Mouse (Mus musculus) liver, adult 2 months (tissue): ENCODE measurements at regions not wholly inside any gene's neighbourhood (a gene's known extent, or its start where the extent isn't known, plus 50 kb on each side); places are given as distances from the start of the nearest gene placed in this dataset.
"Not testable (repeated sequence)": the region's sequence is repeated elsewhere in the genome, so short reads cannot be mapped to it uniquely, and the experiment has no call there.

Experiments used
- DNase-seq: peaks from one replicate; pipeline ENCODE4 v3.0.0-alpha.2; 2011; ENCODE audit warnings: low read depth, low spot score; ENCODE audit errors: extremely low read depth
- H3K27ac ChIP-seq: fragments of 200-500 bp; replicated peaks from 2 replicates; pipeline ENCODE4 v1.5.1; 2012; ENCODE audit warnings: low read depth, mild to moderate bottlenecking, control low read depth, inconsistent platforms, low read length; ENCODE audit not compliant: insufficient read depth
- H3K27me3 ChIP-seq: fragments of 200-500 bp; 2 replicates; pipeline ENCODE4 v1.6.1; 2012; ENCODE audit warnings: mild to moderate bottlenecking, moderate library complexity, low read length, inconsistent platforms; ENCODE audit not compliant: control insufficient read depth, insufficient read depth
- H3K36me3 ChIP-seq: fragments of 200-500 bp; 2 replicates; pipeline ENCODE4 v1.6.1; 2012; ENCODE audit warnings: low read length, inconsistent platforms; ENCODE audit not compliant: control insufficient read depth, insufficient read depth
- H3K4me1 ChIP-seq: fragments of 200-500 bp; 2 replicates; pipeline ENCODE4 v1.6.1; 2011; ENCODE audit warnings: low read length; ENCODE audit not compliant: control insufficient read depth, insufficient read depth
- H3K4me3 ChIP-seq: fragments of 200-500 bp; 2 replicates; pipeline ENCODE4 v1.5.1; 2011; ENCODE audit warnings: low read depth, mild to moderate bottlenecking, control low read depth, low read length, moderate library complexity; ENCODE audit not compliant: insufficient read depth
- H3K79me2 ChIP-seq: fragments of 200-500 bp; 2 replicates; pipeline ENCODE4 v1.6.1; 2012; ENCODE audit warnings: inconsistent platforms, mild to moderate bottlenecking, low read length, moderate library complexity; ENCODE audit not compliant: control insufficient read depth, insufficient read depth
- H3K9ac ChIP-seq: fragments of 200-500 bp; 2 replicates; pipeline ENCODE4 v1.6.1; 2012; ENCODE audit warnings: low read depth, mild to moderate bottlenecking, control low read depth, inconsistent platforms, low read length
- CTCF ChIP-seq: fragments of 200-500 bp; IDR thresholded peaks from 2 replicates; pipeline ENCODE4 v1.5.1; 2011; ENCODE audit warnings: low read depth, low read length, control low read depth
- POLR2A ChIP-seq: fragments of 200-500 bp; IDR thresholded peaks from 2 replicates; pipeline ENCODE4 v1.6.1; 2011; ENCODE audit warnings: low read length, control low read depth; ENCODE audit not compliant: insufficient read depth; ENCODE audit errors: extremely low read depth
- WGBS: fragments of 180-500 bp; shearing (Covaris S2); methylation state at CpG from one replicate; pipeline ENCODE4 v1.1.7; 2018; 5-methylcytosine and 5-hydroxymethylcytosine counted together

GRCm38 (mm10) chrX:103553605-103554004 lies 76.8 kb upstream of the Zcchc13 start:
- DNase-seq, result no peak
- no peak for TF ChIP-seq POLR2A
- no peak for TF ChIP-seq CTCF
- no peak overlapping the region for H3K9ac ChIP-seq
- no peaks in the 10 kb centered on the region for H3K36me3 ChIP-seq
- 78% methylated on average over 3 of the region's 3 CpGs for WGBS
- no peaks in the 10 kb centered on the region for H3K79me2 ChIP-seq
- no peak overlapping the region for H3K27ac ChIP-seq
- H3K27me3 ChIP-seq, result no peaks in the 10 kb centered on the region
- peaks cover 26% of the 10 kb centered on the region for H3K4me1 ChIP-seq
- no peak overlapping the region for H3K4me3 ChIP-seq

DNA sequence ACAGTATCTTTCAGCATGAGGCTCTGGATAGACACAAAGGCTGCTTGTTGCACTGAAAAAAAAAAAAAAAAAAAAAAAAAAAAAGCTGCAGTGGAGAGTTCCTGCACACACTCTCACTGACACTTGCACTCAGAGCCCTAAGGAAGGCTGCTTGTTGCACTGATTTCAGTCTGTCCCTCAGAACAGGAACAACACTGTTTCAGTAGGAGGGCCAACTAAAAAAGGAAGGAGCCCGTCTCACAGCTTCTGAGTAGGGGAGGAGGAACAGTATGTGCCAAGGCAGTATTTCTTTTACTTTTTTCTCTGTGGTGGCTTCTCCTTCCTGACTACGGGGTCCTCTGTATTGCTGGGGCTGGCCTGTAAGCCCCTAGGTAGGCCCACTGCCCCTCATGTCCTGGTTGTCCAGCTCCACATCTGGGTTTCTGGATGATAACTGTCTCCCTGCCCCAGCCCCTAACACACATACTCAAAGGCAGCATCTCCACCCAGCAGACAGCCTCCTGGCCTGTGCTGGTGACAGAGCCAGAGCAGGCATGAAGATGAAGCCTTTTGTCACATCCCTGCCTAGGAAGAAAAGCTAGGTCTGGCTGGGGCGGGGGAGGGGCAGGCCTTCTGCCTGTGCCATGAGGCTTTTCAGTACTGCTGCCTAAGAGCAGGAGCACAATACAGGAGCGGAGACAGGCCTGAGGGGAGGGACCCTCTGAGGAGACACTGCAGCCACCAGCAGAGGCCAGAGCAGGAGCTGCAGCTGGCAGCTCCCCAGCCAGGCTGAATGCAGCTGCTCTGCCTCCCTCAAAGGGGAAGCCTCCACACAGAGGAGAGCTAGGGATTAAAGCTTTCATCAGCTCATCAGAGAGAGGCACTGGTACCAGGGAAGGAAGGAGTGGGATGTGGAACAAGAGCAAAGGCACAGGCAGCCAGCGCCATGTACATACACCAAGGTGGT lies 75.1 kb upstream of the Zcchc13 start:
- H3K27me3 ChIP-seq, H3K36me3 ChIP-seq, H3K4me3 ChIP-seq, H3K79me2 ChIP-seq: not testable (repeated sequence)
- 49% methylated on average over 4 of the region's 5 CpGs for WGBS
- peak; percentile 24 for DNase-seq
- Histone ChIP-seq H3K4me1 (peaks cover 24% of the 10 kb centered on the region), H3K27ac (peak overlapping the region; percentile 100), H3K9ac (peak overlapping the region; percentile 56; the same call in 1 of the 2 replicates)

DNA sequence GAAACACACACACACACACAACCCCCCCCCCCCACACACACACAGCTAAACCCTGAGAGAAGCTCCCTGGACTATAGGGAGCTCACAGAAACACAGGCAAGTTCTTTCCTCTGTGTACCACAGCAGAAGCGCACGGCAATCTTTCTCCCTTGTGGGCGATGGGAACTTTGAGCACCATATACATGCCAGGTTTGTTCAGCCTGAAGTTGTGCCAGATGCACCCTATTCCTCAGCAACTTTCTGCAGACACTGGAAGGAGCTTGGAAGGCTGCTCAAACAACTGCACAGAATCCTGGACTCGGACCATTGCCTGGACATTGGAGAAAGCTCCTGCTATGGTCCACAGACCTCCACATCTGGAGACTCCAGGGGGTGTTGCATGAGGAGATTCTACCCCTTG lies 74.3 kb upstream of the Zcchc13 start:
- H3K27ac ChIP-seq, result peak overlapping the region; percentile 100
- H3K9ac ChIP-seq, result peak overlapping the region; percentile 56
- peaks cover 19% of the 10 kb centered on the region for H3K4me1 ChIP-seq
- H3K4me3 ChIP-seq, result no peak overlapping the region
- no peaks in the 10 kb centered on the region for H3K27me3 ChIP-seq
- no peaks in the 10 kb centered on the region for H3K36me3 ChIP-seq
- WGBS, result 19% methylated on average over 4 of the region's 4 CpGs
- no peaks in the 10 kb centered on the region for H3K79me2 ChIP-seq
- TF ChIP-seq POLR2A (no peak), CTCF (no peak)
- peak; percentile 30 for DNase-seq

DNA sequence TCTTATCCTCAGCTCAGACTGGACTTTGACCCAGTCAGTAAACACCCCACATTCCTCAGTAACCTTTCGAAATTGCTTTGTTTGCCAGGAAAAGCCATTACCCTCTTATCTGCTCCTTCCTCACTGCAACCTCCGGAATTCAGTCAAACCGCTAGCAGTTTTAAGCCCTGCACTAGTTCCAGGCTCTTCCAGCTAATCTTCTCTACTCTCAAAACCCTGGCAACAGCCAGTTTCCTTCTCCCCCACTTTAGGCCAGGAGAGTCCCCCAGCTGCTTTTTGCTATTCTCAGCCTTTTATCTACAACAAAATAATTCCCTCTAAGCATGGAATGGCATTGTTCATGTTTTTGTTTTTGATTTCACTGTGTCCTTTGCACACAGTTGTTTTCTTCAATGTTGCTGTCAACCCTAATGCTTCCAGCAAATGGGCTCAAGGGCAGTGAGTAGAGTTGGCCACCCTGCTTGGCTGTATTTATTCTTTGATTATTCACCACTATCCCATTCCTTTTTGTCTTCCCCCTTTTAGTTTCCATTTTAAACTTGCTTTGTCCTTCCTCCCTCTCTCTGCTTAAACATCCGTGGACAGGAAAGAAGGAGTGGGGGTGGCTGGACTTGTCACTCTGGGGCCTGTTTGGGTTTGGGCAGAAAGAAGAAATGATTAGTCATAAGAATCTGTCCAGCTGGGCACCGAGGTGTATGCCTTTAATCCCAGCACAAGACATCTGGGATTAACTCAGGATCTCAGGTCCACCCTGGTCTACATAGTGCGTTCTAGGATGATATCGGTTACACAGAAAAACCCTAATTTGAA lies 73.5 kb upstream of the Zcchc13 start:
- H3K4me3 ChIP-seq, result no peak overlapping the region
- no peaks in the 10 kb centered on the region for H3K79me2 ChIP-seq
- no peak overlapping the region; the same call in 1 of the 2 replicates for H3K9ac ChIP-seq
- TF ChIP-seq CTCF, result no peak
- no peak for TF ChIP-seq POLR2A
- peak overlapping the region; percentile 100 for H3K27ac ChIP-seq
- WGBS, result 27% methylated on average over 7 of the region's 7 CpGs
- peaks cover 19% of the 10 kb centered on the region for H3K4me1 ChIP-seq
- H3K36me3 ChIP-seq, result no peaks in the 10 kb centered on the region
- DNase-seq, result peak; percentile 94
- H3K27me3 ChIP-seq, result no peaks in the 10 kb centered on the region

- Histone ChIP-seq H3K4me1 (peaks cover 19% of the 10 kb centered on the region), H3K9ac (no peak overlapping the region), H3K4me3 (no peak overlapping the region), H3K36me3 (no peaks in the 10 kb centered on the region), H3K27ac (peak overlapping the region; percentile 96), H3K79me2 (no peaks in the 10 kb centered on the region), H3K27me3 (no peaks in the 10 kb centered on the region)
- TF ChIP-seq CTCF (no peak), POLR2A (no peak)
- 64% methylated on average over 4 of the region's 4 CpGs for WGBS
- DNase-seq, result peak; percentile 63
Observed at GRCm38 (mm10) chrX:103557496-103557895, 72.9 kb upstream of the Zcchc13 start.
